Mouse (Mus musculus): ENCODE measurements around the gene Jazf1. TPM values are rescaled to one million over a fixed set of nuclear protein-coding genes. Genes with fewer than 3 reads are reported as not detected.

The Jazf1 gene
- total RNA-seq, 2 experiments from 2014 or later, result 2.2 to 2.5 TPM

GRCm38 (mm10) chr6:52837792-52838191, 230.6 kb downstream of the Jazf1 start:
- intact Hi-C loops (cut with DNase I; ENCODE audit: low total_unique reads), result loop anchor here (10.0 kb wide), 2 partner anchors 113 to 583 kb away; no protein-coding TSS in a partner anchor
- DNase-seq, result no peak

- intact Hi-C loops (cut with DNase I; ENCODE audit: low total_unique reads), result loop anchor here (10.0 kb wide), 2 partner anchors 112 to 582 kb away; no protein-coding TSS in a partner anchor
- peak; percentile 14 for DNase-seq
Measured at GRCm38 (mm10) chr6:52836201-52836950, 232.1 kb downstream of the Jazf1 start.

- intact Hi-C loops (cut with DNase I; ENCODE audit: low total_unique reads), result no loop called here
- no peak for DNase-seq
Measured at GRCm38 (mm10) chr6:52827752-52828277, 240.6 kb downstream of the Jazf1 start.

GRCm38 (mm10) chr6:52825535-52825934, 242.9 kb downstream of the Jazf1 start:
- intact Hi-C loops (cut with DNase I; ENCODE audit: low total_unique reads), result no loop called here
- DNase-seq, result no peak

GRCm38 (mm10) chr6:52824977-52825482, 243.4 kb downstream of the Jazf1 start:
- intact Hi-C loops (cut with DNase I; ENCODE audit: low total_unique reads), result no loop called here
- DNase-seq, result no peak

GRCm38 (mm10) chr6:52823064-52823463, 245.4 kb downstream of the Jazf1 start:
- intact Hi-C loops (cut with DNase I; ENCODE audit: low total_unique reads), result no loop called here
- DNase-seq, result no peak

GRCm38 (mm10) chr6:52822625-52823024, 245.8 kb downstream of the Jazf1 start:
- intact Hi-C loops (cut with DNase I; ENCODE audit: low total_unique reads), result no loop called here
- no peak for DNase-seq

- no peak for DNase-seq
- intact Hi-C loops (cut with DNase I; ENCODE audit: low total_unique reads), result no loop called here
Measured at GRCm38 (mm10) chr6:52819353-52819752, 249.1 kb downstream of the Jazf1 start.

GRCm38 (mm10) chr6:52818041-52818440, 250.4 kb downstream of the Jazf1 start:
- DNase-seq, result no peak
- intact Hi-C loops (cut with DNase I; ENCODE audit: low total_unique reads), result no loop called here

GRCm38 (mm10) chr6:52817203-52817874, 251.1 kb downstream of the Jazf1 start:
- intact Hi-C loops (cut with DNase I; ENCODE audit: low total_unique reads), result no loop called here
- DNase-seq, result no peak

GRCm38 (mm10) chr6:52805237-52805856, 263.1 kb downstream of the Jazf1 start:
- intact Hi-C loops (cut with DNase I; ENCODE audit: low total_unique reads), result no loop called here
- DNase-seq, result no peak

GRCm38 (mm10) chr6:52802181-52802580, 266.2 kb downstream of the Jazf1 start:
- intact Hi-C loops (cut with DNase I; ENCODE audit: low total_unique reads), result no loop called here
- DNase-seq, result peak; percentile 53

- intact Hi-C loops (cut with DNase I; ENCODE audit: low total_unique reads), result no loop called here
- peak; percentile 23 for DNase-seq
Measured at GRCm38 (mm10) chr6:52797252-52797800, 271.1 kb downstream of the Jazf1 start.

GRCm38 (mm10) chr6:52796691-52797090, 271.7 kb downstream of the Jazf1 start:
- peak; percentile 46 for DNase-seq
- intact Hi-C loops (cut with DNase I; ENCODE audit: low total_unique reads), result no loop called here

GRCm38 (mm10) chr6:52796035-52796598, 272.3 kb downstream of the Jazf1 start:
- peak; percentile 63 for DNase-seq
- intact Hi-C loops (cut with DNase I; ENCODE audit: low total_unique reads), result no loop called here

GRCm38 (mm10) chr6:52795029-52795841, 273.2 kb downstream of the Jazf1 start:
- no peak for DNase-seq
- intact Hi-C loops (cut with DNase I; ENCODE audit: low total_unique reads), result no loop called here

GRCm38 (mm10) chr6:52792455-52792854, 276.0 kb downstream of the Jazf1 start:
- no peak for DNase-seq
- intact Hi-C loops (cut with DNase I; ENCODE audit: low total_unique reads), result no loop called here

- DNase-seq, result no peak
- intact Hi-C loops (cut with DNase I; ENCODE audit: low total_unique reads), result no loop called here
Measured at GRCm38 (mm10) chr6:52790781-52791180, 277.6 kb downstream of the Jazf1 start.

GRCm38 (mm10) chr6:52790316-52790715, 278.1 kb downstream of the Jazf1 start:
- no peak for DNase-seq
- intact Hi-C loops (cut with DNase I; ENCODE audit: low total_unique reads), result no loop called here

Measured in gastrocnemius, postnatal 14 days (tissue).